Mouse (Mus musculus): ENCODE results near the gene Itga6. TPM values are rescaled to one million over a fixed set of nuclear protein-coding genes. Genes with fewer than 3 reads are reported as not detected.
"Not testable (repeated sequence)": the region's sequence is repeated elsewhere in the genome, so short reads cannot be mapped to it uniquely, and the experiment has no call there.

Itga6 gene
- polyA plus RNA-seq, 1 experiment from 2014 or later, result 17.7 TPM

DNA sequence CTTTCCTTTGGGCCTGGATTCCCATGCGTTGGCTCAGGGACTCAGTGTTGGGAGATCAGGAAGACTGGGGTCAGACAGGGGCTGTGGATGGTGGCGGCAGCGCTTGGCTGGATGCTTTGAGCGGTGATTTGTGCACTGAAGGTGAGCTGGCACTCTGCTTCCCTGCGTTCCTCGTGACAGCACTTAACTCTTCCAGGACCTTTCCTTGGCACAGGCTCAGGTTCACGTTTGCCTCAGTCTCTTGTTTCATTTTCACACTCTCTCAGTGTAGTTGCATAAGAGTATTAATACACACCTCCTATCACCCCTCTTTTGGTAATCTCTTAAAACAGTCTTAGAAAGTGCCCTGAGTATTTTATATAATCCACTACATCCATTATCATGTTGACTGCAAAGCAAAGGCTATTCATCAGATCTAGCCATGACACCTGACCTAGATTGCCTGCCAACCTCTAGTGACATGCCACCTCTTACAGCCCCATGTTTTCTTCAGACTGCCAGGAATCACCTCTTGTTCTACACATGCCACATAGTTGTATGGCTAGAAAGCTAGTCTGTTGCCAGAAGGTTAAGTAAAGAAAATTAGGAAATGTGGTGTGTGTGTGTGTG lies 147.4 kb downstream of the Itga6 start:
- H3K36me3 ChIP-seq (ENCODE audit: control insufficient read depth, insufficient read depth, low read length), result peaks cover 8% of the 10 kb centered on the region; the same call in 1 of the 2 replicates
- H3K4me3 ChIP-seq (ENCODE audit: low read depth, low read length), result no peak overlapping the region
- no peak overlapping the region for H3K4me2 ChIP-seq (ENCODE audit: low read length)
- no peak overlapping the region for H3K9ac ChIP-seq (ENCODE audit: low read depth, low read length)
- H3K27me3 ChIP-seq (ENCODE audit: control insufficient read depth, insufficient read depth, low read depth, low read length), result no peaks in the 10 kb centered on the region
- no peaks in the 10 kb centered on the region for H3K9me3 ChIP-seq (replicated peaks; ENCODE audit: control insufficient read depth, low read length, poor library complexity, severe bottlenecking)
- H3K4me1 ChIP-seq (ENCODE audit: control insufficient read depth, insufficient read depth, low read length), result no peaks in the 10 kb centered on the region
- ATAC-seq, result no peak
- 94% methylated on average over 7 of the region's 7 CpGs for WGBS
- no peak overlapping the region for H3K27ac ChIP-seq (ENCODE audit: low read length)

DNA sequence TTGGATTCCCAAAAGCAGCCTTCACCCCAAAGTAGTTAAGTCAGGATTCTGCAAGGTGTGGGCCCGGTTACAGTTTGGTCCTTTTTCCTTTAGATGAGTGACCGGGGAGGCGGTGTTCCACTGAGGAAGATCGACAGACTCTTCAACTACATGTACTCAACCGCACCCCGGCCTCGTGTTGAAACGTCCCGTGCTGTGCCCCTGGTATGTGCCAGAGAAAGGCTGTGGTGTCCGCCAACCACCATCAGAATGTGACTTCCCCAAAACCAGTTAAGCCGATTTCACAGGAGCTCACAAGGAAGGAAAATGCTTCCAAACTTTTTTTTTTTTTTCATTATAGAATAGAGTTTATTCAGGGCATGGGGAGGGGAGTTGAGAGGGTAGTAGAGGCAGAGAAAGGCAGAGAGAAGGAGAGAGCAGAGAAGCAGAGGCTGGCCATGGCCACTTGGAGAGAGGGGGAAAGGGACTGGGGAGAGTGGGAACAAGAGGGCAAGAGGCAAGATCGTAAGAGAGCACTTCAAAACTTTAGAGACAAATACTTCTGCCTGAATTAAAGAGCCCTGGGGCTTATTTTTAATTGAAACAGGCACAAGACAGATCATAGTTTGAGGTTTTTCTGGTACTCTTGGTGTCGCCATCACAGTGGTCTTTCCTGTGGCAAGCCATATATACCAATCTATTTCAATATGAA lies 150.3 kb downstream of the Itga6 start:
- Histone ChIP-seq H3K36me3 (ENCODE audit: control insufficient read depth, insufficient read depth, low read length) (peaks cover 7% of the 10 kb centered on the region; the same call in 1 of the 2 replicates), H3K4me2 (ENCODE audit: low read length) (no peak overlapping the region), H3K9me3 (replicated peaks; ENCODE audit: control insufficient read depth, low read length, poor library complexity, severe bottlenecking) (no peaks in the 10 kb centered on the region), H3K4me3 (ENCODE audit: low read depth, low read length) (no peak overlapping the region), H3K27ac (ENCODE audit: low read length) (no peak overlapping the region), H3K9ac (ENCODE audit: low read depth, low read length) (no peak overlapping the region), H3K4me1 (ENCODE audit: control insufficient read depth, insufficient read depth, low read length) (no peaks in the 10 kb centered on the region), H3K27me3 (ENCODE audit: control insufficient read depth, insufficient read depth, low read depth, low read length) (no peaks in the 10 kb centered on the region)
- WGBS, result 89% methylated on average over 13 of the region's 13 CpGs
- ATAC-seq, result no peak

GRCm38 (mm10) chr2:71897420-71897819 lies 152.0 kb downstream of the Itga6 start:
- no peak overlapping the region for H3K27ac ChIP-seq (ENCODE audit: low read length)
- H3K27me3 ChIP-seq (ENCODE audit: control insufficient read depth, insufficient read depth, low read depth, low read length), result no peaks in the 10 kb centered on the region
- no peak overlapping the region for H3K4me3 ChIP-seq (ENCODE audit: low read depth, low read length)
- no peaks in the 10 kb centered on the region for H3K4me1 ChIP-seq (ENCODE audit: control insufficient read depth, insufficient read depth, low read length)
- WGBS, result 49% methylated on average over 12 of the region's 12 CpGs
- H3K36me3 ChIP-seq (ENCODE audit: control insufficient read depth, insufficient read depth, low read length), result peaks cover 6% of the 10 kb centered on the region; the same call in 1 of the 2 replicates
- ATAC-seq, result no peak
- H3K4me2 ChIP-seq (ENCODE audit: low read length), result no peak overlapping the region
- H3K9ac ChIP-seq (ENCODE audit: low read depth, low read length), result no peak overlapping the region
- H3K9me3 ChIP-seq (replicated peaks; ENCODE audit: control insufficient read depth, low read length, poor library complexity, severe bottlenecking), result no peaks in the 10 kb centered on the region

GRCm38 (mm10) chr2:71898335-71898856 lies 153.0 kb downstream of the Itga6 start:
- Histone ChIP-seq H3K27ac (ENCODE audit: low read length) (no peak overlapping the region), H3K9ac (ENCODE audit: low read depth, low read length) (no peak overlapping the region), H3K4me2 (ENCODE audit: low read length) (no peak overlapping the region), H3K4me3 (ENCODE audit: low read depth, low read length) (no peak overlapping the region), H3K36me3 (ENCODE audit: control insufficient read depth, insufficient read depth, low read length) (0 out of 2 replicates have a peak, but pooled peaks cover 2% of the 10 kb centered on the region), H3K27me3 (ENCODE audit: control insufficient read depth, insufficient read depth, low read depth, low read length) (no peaks in the 10 kb centered on the region), H3K9me3 (replicated peaks; ENCODE audit: control insufficient read depth, low read length, poor library complexity, severe bottlenecking) (no peaks in the 10 kb centered on the region), H3K4me1 (ENCODE audit: control insufficient read depth, insufficient read depth, low read length) (no peaks in the 10 kb centered on the region)
- 54% methylated on average over 8 of the region's 8 CpGs for WGBS
- no peak for ATAC-seq

GRCm38 (mm10) chr2:71899886-71900285 lies 154.5 kb downstream of the Itga6 start:
- WGBS, result 88% methylated on average over 15 of the region's 15 CpGs
- Histone ChIP-seq H3K36me3 (ENCODE audit: control insufficient read depth, insufficient read depth, low read length) (0 out of 2 replicates have a peak, but pooled peaks cover 2% of the 10 kb centered on the region), H3K4me1 (ENCODE audit: control insufficient read depth, insufficient read depth, low read length) (no peaks in the 10 kb centered on the region), H3K9ac (ENCODE audit: low read depth, low read length) (no peak overlapping the region), H3K27ac (ENCODE audit: low read length) (no peak overlapping the region), H3K9me3 (replicated peaks; ENCODE audit: control insufficient read depth, low read length, poor library complexity, severe bottlenecking) (no peaks in the 10 kb centered on the region), H3K4me2 (ENCODE audit: low read length) (no peak overlapping the region), H3K27me3 (ENCODE audit: control insufficient read depth, insufficient read depth, low read depth, low read length) (no peaks in the 10 kb centered on the region), H3K4me3 (ENCODE audit: low read depth, low read length) (no peak overlapping the region)
- ATAC-seq, result no peak

- H3K27ac ChIP-seq (ENCODE audit: low read length), result no peak overlapping the region
- no peaks in the 10 kb centered on the region for H3K9me3 ChIP-seq (replicated peaks; ENCODE audit: control insufficient read depth, low read length, poor library complexity, severe bottlenecking)
- 89% methylated on average over 7 of the region's 7 CpGs for WGBS
- H3K4me3 ChIP-seq (ENCODE audit: low read depth, low read length), result no peak overlapping the region
- H3K4me1 ChIP-seq (ENCODE audit: control insufficient read depth, insufficient read depth, low read length), result no peaks in the 10 kb centered on the region
- no peak overlapping the region for H3K9ac ChIP-seq (ENCODE audit: low read depth, low read length)
- ATAC-seq, result no peak
- H3K36me3 ChIP-seq (ENCODE audit: control insufficient read depth, insufficient read depth, low read length), result 0 out of 2 replicates have a peak, but pooled peaks cover 2% of the 10 kb centered on the region
- no peak overlapping the region for H3K4me2 ChIP-seq (ENCODE audit: low read length)
- H3K27me3 ChIP-seq (ENCODE audit: control insufficient read depth, insufficient read depth, low read depth, low read length), result no peaks in the 10 kb centered on the region
These were observed 159.7 kb downstream of the Itga6 start for GRCm38 (mm10) chr2:71905154-71905553.

DNA sequence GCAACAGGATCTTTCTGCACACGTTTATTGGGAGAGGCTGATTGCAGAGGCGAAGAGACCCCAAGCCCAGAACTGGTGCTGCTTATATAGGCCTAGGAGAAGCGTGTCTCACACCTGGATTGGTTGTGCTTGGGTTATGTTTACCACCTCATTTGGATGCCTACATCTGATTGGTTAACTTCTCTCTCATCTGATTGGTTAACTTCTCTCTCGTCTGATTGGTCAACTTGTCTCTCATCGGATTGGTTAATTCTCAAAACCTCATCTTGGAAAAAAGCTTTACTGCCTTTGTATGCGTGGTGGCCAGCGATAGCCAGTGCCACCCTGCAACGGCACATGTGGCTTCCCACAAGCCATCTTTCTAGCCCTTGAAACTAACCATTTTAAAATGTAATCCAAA lies 160.9 kb downstream of the Itga6 start:
- H3K4me1 ChIP-seq (ENCODE audit: control insufficient read depth, insufficient read depth, low read length); H3K27ac ChIP-seq (ENCODE audit: low read length); ATAC-seq; H3K9ac ChIP-seq (ENCODE audit: low read depth, low read length); H3K4me2 ChIP-seq (ENCODE audit: low read length); H3K36me3 ChIP-seq (ENCODE audit: control insufficient read depth, insufficient read depth, low read length); H3K27me3 ChIP-seq (ENCODE audit: control insufficient read depth, insufficient read depth, low read depth, low read length); H3K9me3 ChIP-seq (replicated peaks; ENCODE audit: control insufficient read depth, low read length, poor library complexity, severe bottlenecking); H3K4me3 ChIP-seq (ENCODE audit: low read depth, low read length): not testable (repeated sequence)
- WGBS, result 94% methylated on average over 8 of the region's 8 CpGs
